Mouse (Mus musculus): ENCODE data around the gene Fam193b. TPM values are rescaled to one million over a fixed set of nuclear protein-coding genes. Genes with fewer than 3 reads are reported as not detected.

The Fam193b gene
- polyA plus RNA-seq, 1 experiment from 2014 or later: 69.4 TPM

- Histone ChIP-seq H3K4me2 (no peak overlapping the region), H3K9me3 (no peaks in the 10 kb centered on the region), H3K27me3 (no peaks in the 10 kb centered on the region; the same call in 1 of the 2 replicates), H3K9ac (replicated peaks) (no peak overlapping the region), H3K4me1 (replicated peaks) (peaks cover 27% of the 10 kb centered on the region), H3K36me3 (peaks cover 69% of the 10 kb centered on the region), H3K4me3 (replicated peaks) (no peak overlapping the region), H3K27ac (no peak overlapping the region)
- 61% methylated on average over 11 of the region's 11 CpGs for WGBS
- ATAC-seq (ENCODE audit: insufficient number of reproducible peaks, insufficient read depth, low FRiP score, low TSS enrichment, low read depth): no peak
These were observed 72.0 kb downstream of the Fam193b start for GRCm38 (mm10) chr13:55498906-55499305.

GRCm38 (mm10) chr13:55496661-55497060 is 74.3 kb downstream of the Fam193b start:
- 87% methylated on average over 6 of the region's 6 CpGs for WGBS
- Histone ChIP-seq H3K4me3 (replicated peaks) (no peak overlapping the region), H3K27me3 (no peaks in the 10 kb centered on the region; the same call in 1 of the 2 replicates), H3K4me1 (replicated peaks) (peaks cover 27% of the 10 kb centered on the region), H3K36me3 (peaks cover 47% of the 10 kb centered on the region), H3K9me3 (no peaks in the 10 kb centered on the region), H3K4me2 (no peak overlapping the region), H3K27ac (no peak overlapping the region), H3K9ac (replicated peaks) (no peak overlapping the region)
- no peak for ATAC-seq (ENCODE audit: insufficient number of reproducible peaks, insufficient read depth, low FRiP score, low TSS enrichment, low read depth)

GRCm38 (mm10) chr13:55495702-55496101 is 75.2 kb downstream of the Fam193b start:
- WGBS: 45% methylated on average over 4 of the region's 4 CpGs
- no peak for ATAC-seq (ENCODE audit: insufficient number of reproducible peaks, insufficient read depth, low FRiP score, low TSS enrichment, low read depth)

GRCm38 (mm10) chr13:55494883-55495621 is 75.9 kb downstream of the Fam193b start:
- ATAC-seq (ENCODE audit: insufficient number of reproducible peaks, insufficient read depth, low FRiP score, low TSS enrichment, low read depth): no peak
- no peak overlapping the region for H3K27ac ChIP-seq
- H3K4me3 ChIP-seq (replicated peaks): no peak overlapping the region
- H3K9ac ChIP-seq (replicated peaks): no peak overlapping the region
- H3K27me3 ChIP-seq: no peaks in the 10 kb centered on the region; the same call in 1 of the 2 replicates
- peaks cover 27% of the 10 kb centered on the region for H3K4me1 ChIP-seq (replicated peaks)
- no peaks in the 10 kb centered on the region for H3K9me3 ChIP-seq
- peaks cover 32% of the 10 kb centered on the region for H3K36me3 ChIP-seq
- WGBS: 20% methylated on average over 18 of the region's 18 CpGs
- peak overlapping the region; percentile 4; the same call in 1 of the 2 replicates for H3K4me2 ChIP-seq

More at GRCm38 (mm10) chr13:55495702-55496101, 75.2 kb downstream of the Fam193b start:
- peaks cover 38% of the 10 kb centered on the region for H3K36me3 ChIP-seq
- H3K4me3 ChIP-seq (replicated peaks): no peak overlapping the region
- no peaks in the 10 kb centered on the region; the same call in 1 of the 2 replicates for H3K27me3 ChIP-seq
- H3K27ac ChIP-seq: no peak overlapping the region
- no peak overlapping the region for H3K4me2 ChIP-seq
- no peak overlapping the region for H3K9ac ChIP-seq (replicated peaks)
- H3K4me1 ChIP-seq (replicated peaks): peaks cover 27% of the 10 kb centered on the region
- H3K9me3 ChIP-seq: no peaks in the 10 kb centered on the region

- peaks cover 26% of the 10 kb centered on the region for H3K36me3 ChIP-seq
- no peaks in the 10 kb centered on the region for H3K9me3 ChIP-seq
- H3K27me3 ChIP-seq: no peaks in the 10 kb centered on the region; the same call in 1 of the 2 replicates
- ATAC-seq (ENCODE audit: insufficient number of reproducible peaks, insufficient read depth, low FRiP score, low TSS enrichment, low read depth): no peak
- 22% methylated on average over 2 of the region's 2 CpGs for WGBS
- peaks cover 27% of the 10 kb centered on the region for H3K4me1 ChIP-seq (replicated peaks)
- H3K9ac ChIP-seq (replicated peaks): no peak overlapping the region
- no peak overlapping the region for H3K4me3 ChIP-seq (replicated peaks)
- H3K4me2 ChIP-seq: no peak overlapping the region
- no peak overlapping the region for H3K27ac ChIP-seq
These were observed 76.7 kb downstream of the Fam193b start for GRCm38 (mm10) chr13:55494257-55494656.

Small RNA genes within 50 kb of the gene (microRNA-seq; reads per million reads assigned to microRNA genes)
- 1.9 reads per million for gene Mir6945

Other genes with a start within 250 kb of the Fam193b start
- gene Rab24, start 249.2 kb downstream of the Fam193b start, polyA plus RNA-seq (2016; fragmentation: Nextera tagmentation; extraction: Ambion mirVana): 108 and 109 TPM in 2 replicates
- 33.7 and 34.9 TPM in 2 replicates for gene Mxd3, start 241.3 kb downstream of the Fam193b start, polyA plus RNA-seq (2016; fragmentation: Nextera tagmentation; extraction: Ambion mirVana)
- gene Lman2, start 208.3 kb downstream of the Fam193b start, polyA plus RNA-seq (2016; fragmentation: Nextera tagmentation; extraction: Ambion mirVana): 92.9 and 99.8 TPM in 2 replicates
- 0.82 and 1.2 TPM in 2 replicates for gene Rgs14, start 201.4 kb downstream of the Fam193b start, polyA plus RNA-seq (2016; fragmentation: Nextera tagmentation; extraction: Ambion mirVana)
- not detected in 2 replicates for gene Slc34a1, start 172.9 kb downstream of the Fam193b start, polyA plus RNA-seq (2016; fragmentation: Nextera tagmentation; extraction: Ambion mirVana)
- not detected in 2 replicates for gene Pfn3, start 155.9 kb downstream of the Fam193b start, polyA plus RNA-seq (2016; fragmentation: Nextera tagmentation; extraction: Ambion mirVana)
- 0.18 TPM in 1 of 2 replicates, not detected in the other for gene F12, start 144.3 kb downstream of the Fam193b start, polyA plus RNA-seq (2016; fragmentation: Nextera tagmentation; extraction: Ambion mirVana)
- gene Grk6, start 126.0 kb downstream of the Fam193b start, polyA plus RNA-seq (2016; fragmentation: Nextera tagmentation; extraction: Ambion mirVana): 66.6 and 69.1 TPM in 2 replicates
- 0.67 and 1.1 TPM in 2 replicates for gene Prr7, start 106.9 kb downstream of the Fam193b start, polyA plus RNA-seq (2016; fragmentation: Nextera tagmentation; extraction: Ambion mirVana)
- gene Dbn1, start 83.0 kb downstream of the Fam193b start, polyA plus RNA-seq (2016; fragmentation: Nextera tagmentation; extraction: Ambion mirVana): 361 and 375 TPM in 2 replicates
- 154 and 158 TPM in 2 replicates for gene Pdlim7, start 57.4 kb downstream of the Fam193b start, polyA plus RNA-seq (2016; fragmentation: Nextera tagmentation; extraction: Ambion mirVana)
- gene Dok3, start 41.8 kb downstream of the Fam193b start, polyA plus RNA-seq (2016; fragmentation: Nextera tagmentation; extraction: Ambion mirVana): 2.4 and 2.7 TPM in 2 replicates
- gene Ddx41, start 34.5 kb downstream of the Fam193b start, polyA plus RNA-seq (2016; fragmentation: Nextera tagmentation; extraction: Ambion mirVana): 77.3 and 80.1 TPM in 2 replicates
- 122 and 133 TPM in 2 replicates for gene Tmed9, start 2.6 kb upstream of the Fam193b start, polyA plus RNA-seq (2016; fragmentation: Nextera tagmentation; extraction: Ambion mirVana)
- 31.5 and 34.7 TPM in 2 replicates for gene B4galt7, start 28.8 kb upstream of the Fam193b start, polyA plus RNA-seq (2016; fragmentation: Nextera tagmentation; extraction: Ambion mirVana)
- 59.1 and 60.5 TPM in 2 replicates for gene Caml, start 51.9 kb upstream of the Fam193b start, polyA plus RNA-seq (2016; fragmentation: Nextera tagmentation; extraction: Ambion mirVana)
- 45.1 and 45.3 TPM in 2 replicates for gene Ddx46, start 63.9 kb upstream of the Fam193b start, polyA plus RNA-seq (2016; fragmentation: Nextera tagmentation; extraction: Ambion mirVana)
- 78.7 and 84.5 TPM in 2 replicates for gene B230219D22Rik, start 122.0 kb upstream of the Fam193b start, polyA plus RNA-seq (2016; fragmentation: Nextera tagmentation; extraction: Ambion mirVana)
- 94.1 and 95.8 TPM in 2 replicates for gene Txndc15, start 143.5 kb upstream of the Fam193b start, polyA plus RNA-seq (2016; fragmentation: Nextera tagmentation; extraction: Ambion mirVana)
- gene Pcbd2, start 156.2 kb upstream of the Fam193b start, polyA plus RNA-seq (2016; fragmentation: Nextera tagmentation; extraction: Ambion mirVana): 42.0 and 46.8 TPM in 2 replicates
- gene Catsper3, start 213.4 kb upstream of the Fam193b start, polyA plus RNA-seq (2016; fragmentation: Nextera tagmentation; extraction: Ambion mirVana): 0.15 TPM in 1 of 2 replicates, not detected in the other

Measured in limb, embryonic 12.5 days (tissue).